Mouse (Mus musculus) CD8-positive naive resting alpha-beta T cell, adult 2 months (primary cell): Measurements from ENCODE around the gene Psg29.

Experiments used
- DNase-seq, 2 experiments: peaks; one replicate each; pipeline ENCODE4 v3.0.0; 2022; ENCODE audit warnings: low read depth in 2 of 2, low spot score in 2 of 2

The Psg29 gene

DNA sequence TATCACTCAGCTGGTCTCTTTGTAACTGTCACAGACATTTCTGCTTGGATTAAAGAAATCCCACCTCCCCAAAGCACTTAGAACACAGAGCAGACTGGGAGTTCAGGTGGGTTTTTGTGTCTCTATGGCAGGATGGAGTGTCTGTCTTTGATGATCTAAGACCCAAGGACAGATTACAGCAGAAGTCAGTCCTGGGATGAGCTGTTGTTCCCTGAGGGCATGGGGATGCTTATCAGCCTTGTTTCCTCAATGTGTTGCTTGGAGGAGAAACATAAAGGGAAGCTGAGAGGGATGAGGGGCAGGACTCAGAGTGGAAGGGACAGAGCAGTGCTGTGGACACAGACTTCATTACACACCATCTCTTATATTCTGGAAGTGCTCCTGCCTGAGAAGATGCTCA lies at the start of gene Psg29:
Gene Psg29 (plus strand): TSS at position 301 of the 400 bp plus-strand sequence.
- DNase-seq = no peak

DNA sequence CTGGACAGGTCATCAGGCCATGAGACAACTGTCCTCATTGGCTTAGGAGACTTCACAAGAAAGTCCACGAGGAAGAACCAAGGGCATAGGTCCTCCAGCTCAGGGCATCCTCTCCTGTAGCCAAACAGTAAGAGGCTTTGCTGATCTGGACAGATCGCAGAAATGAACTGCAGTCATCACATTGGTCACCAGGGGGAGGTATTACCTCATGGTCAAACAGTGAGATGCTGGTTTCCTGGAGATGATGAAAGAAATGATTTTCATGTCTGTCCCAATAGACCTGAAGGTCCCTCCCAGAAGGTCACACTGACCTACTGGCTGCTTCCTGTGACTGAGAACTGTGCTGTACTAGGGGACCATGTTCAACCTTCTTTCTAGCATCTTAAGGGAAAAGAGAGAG lies 47.6 kb upstream of the Psg29 start:
- peak; percentile 7 to 35 for DNase-seq

DNA sequence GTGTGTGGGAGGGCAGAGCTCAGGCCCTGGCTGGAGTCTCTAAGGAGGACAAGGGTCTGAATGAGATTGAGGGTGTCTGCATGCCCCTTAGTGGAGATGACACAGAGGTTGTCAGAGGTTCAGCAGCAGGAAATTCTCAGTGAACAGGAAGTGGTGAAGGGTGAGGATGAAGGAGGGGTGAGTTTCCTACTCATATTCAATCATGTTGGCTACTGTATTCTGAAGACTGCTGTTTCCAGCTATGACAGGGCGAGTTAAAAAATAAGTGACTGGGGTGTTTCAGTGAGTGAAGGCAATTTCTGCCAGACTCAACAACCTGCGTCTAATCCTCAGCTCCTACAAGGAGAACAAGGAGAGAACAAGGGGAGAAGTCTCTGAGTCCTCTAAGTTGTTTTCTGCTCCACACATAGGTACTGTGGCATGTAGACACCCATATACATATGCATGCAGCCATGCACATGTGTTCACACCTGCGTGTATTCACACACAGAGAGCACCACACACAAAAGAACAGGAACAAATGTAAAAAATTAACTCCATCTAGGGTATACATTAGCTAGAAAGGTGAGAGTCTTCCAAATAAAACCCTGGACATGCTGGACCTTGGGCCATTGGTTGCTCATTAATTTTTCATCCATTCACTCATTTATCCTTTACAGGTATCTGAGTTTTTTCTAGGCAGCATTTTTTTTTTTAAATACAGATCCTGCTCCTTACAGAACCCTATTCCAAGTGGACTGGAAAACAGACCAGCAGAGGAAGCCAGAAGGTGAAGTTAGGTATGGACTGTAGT lies 46.2 kb upstream of the Psg29 start:
- no peak for DNase-seq

DNA sequence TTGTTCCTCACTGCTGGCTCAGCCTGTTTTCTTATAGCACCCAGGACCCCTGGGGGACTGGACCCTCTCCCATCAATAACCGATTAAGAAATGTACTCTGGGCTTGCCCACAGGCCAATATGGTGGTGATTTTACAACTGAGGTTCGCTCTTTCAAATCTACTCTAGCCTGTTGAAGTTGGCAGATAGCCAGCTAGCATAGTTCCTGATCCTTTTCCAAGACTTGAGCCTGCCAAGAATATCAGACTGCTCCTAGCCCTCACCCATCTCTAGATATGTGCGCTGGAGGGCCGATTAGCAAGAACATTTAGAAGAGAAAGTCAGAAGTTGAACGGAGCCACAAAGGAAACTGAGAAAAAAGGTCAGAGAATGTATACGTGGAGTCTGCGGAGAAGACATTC lies 44.3 kb upstream of the Psg29 start:
- no peak for DNase-seq

DNA sequence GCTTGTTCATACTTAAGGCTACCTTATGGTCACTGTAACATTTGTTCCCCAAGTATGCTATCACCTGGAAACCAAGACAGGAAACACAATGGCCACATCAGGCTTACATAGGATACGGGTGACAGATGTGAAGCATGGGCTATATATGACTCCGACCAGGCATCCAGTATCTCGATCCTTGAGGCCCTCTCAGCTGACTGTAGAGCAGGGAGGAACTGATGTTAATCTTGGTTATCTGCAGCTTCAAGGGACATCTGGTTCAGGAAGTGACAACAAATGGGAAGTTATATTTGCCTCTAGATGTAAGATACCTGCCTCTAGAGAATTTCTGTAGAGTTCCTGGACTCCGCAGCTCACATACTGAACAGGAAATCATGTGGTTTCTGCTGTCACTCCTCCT lies 31.4 kb upstream of the Psg29 start:
- no peak for DNase-seq

DNA sequence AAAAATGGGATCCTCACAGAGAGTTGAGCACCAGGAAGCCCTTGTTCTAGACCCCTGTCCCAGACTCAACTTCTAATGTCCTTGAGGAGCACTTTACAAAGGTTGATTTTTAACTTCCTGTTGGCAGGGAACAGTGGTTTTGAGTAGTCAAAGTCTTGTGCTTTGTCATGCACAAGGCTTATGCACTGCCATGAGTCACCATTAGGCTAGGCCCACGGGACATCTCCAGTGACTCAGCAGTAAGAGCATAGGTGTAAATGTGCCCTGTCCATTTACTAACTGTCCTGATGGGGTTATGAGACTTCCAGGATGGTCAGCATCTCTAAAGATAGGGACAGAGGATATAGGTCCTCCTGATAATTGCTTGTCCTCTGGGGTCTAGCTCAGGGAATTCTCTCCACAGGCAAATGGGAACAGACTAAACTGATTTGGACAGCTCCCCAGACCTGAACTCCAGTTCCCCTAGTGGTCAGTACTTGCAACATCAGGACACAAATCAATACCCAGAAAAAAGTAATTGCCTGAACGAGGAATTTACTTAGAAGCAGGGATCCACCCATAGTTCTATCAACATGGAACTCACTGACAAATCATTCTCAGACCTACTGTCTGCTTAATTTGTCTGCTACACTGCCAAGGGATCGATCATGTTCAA lies 2.4 kb downstream of the Psg29 start:
- no peak for DNase-seq
